Mouse (Mus musculus): ENCODE measurements around the gene Ncl. TPM values are rescaled to one million over a fixed set of nuclear protein-coding genes. Genes with fewer than 3 reads are reported as not detected.

Gene Ncl
- total RNA-seq (2014; rRNA removed) (29.8 and 40.7 TPM in 2 replicates), polyA plus RNA-seq (2015; fragmentation: Nextera tagmentation; extraction: Ambion mirVana) (185 and 209 TPM in 2 replicates)

DNA sequence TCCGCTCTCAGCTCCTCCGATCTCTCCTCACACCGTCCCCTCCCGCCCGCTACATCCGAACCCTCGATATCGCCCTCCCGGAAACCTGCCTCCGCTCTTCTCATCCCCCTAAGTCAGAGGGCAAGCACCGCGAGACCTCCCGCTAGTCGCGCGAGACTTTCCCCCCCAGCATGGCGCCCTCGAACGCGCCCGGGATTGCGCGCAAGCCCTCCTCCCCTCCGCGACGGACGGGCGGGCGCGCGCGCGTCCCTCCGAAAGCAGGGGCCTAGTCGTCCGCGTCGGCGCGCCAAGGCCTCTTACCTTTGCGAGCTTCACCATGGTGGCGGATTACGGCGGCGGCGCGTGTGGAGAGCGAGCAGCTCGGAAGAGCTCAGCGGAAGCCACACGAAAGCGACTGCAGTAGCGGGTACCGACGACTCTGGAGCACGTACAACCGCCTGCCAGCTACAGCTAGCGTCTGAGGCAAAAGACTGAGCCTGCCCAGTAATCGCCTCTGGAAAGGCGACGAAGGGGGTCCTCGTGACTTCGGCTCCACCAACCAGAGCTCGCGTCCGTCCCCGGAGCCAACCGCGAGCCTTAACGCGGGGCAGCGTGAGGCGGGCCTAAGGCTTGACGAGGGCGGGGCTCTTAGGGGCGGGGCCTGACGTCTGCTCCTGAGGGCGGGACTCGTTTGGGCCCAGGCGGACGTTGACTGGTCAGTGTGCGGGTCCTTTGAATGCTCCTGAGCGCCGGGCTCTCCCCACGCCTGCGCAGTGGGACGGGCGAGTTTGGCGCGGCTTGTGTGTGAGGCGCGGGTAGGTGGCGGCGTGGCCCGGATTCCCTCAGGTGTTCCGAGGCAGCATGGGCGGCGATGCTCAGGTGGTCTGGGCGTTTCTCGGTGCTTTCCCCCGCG lies at the start of gene Ncl:
TSS of gene Ncl (minus strand) at position 495 of the 892 bp plus-strand sequence.
- Histone ChIP-seq H3K27ac (ENCODE audit: low read depth, low read length) (peak within 1 kb of the TSS; percentile 100), H3K36me3 (ENCODE audit: insufficient read depth, low read length) (peaks cover 24% of the 10 kb centered on the region), H3K9me3 (ENCODE audit: low read length) (no peaks in the 10 kb centered on the region), H3K4me2 (ENCODE audit: low read depth, low read length, poor library complexity, severe bottlenecking) (peak within 1 kb of the TSS; percentile 76), H3K27me3 (ENCODE audit: insufficient read depth, low read length) (no peaks in the 10 kb centered on the region), H3K4me3 (ENCODE audit: low read depth, low read length) (peak within 1 kb of the TSS; percentile 78), H3K9ac (replicated peaks; ENCODE audit: low read length, poor library complexity, severe bottlenecking) (peak within 1 kb of the TSS; percentile 97), H3K4me1 (ENCODE audit: insufficient read depth, low read length) (peaks cover 4% of the 10 kb centered on the region; the same call in 1 of the 2 replicates)
- DNase-seq (ENCODE audit: low spot score) (peak; percentile 99), ATAC-seq (ENCODE audit: low FRiP score) (peak; percentile 97)
- WGBS, result under 1% methylated on average over 87 of the region's 102 CpGs
- no peak; the same call in 1 of the 2 replicates for TF ChIP-seq CTCF (IDR thresholded peaks at IDR 0.05)

DNA sequence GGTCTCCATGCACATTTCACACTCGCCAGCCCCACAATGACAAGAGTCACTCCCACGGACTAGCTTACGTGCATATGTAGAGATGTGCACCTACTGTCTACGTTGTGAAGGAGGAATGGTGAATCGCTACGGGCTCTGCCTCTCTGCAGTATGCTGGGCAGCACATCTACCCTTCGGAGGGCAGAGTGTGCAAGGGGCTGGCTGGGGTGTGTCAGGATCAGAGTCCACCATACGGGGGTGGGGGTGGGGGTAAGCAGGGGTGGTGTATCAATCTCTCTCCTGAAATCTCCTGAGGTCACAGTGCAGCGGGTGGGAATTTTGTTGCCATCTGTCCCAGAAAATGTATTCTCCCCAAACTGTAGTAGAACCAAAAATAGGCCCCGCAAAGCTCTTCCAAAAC lies 49.3 kb upstream of the Ncl start:
- no peaks in the 10 kb centered on the region for H3K27me3 ChIP-seq (ENCODE audit: insufficient read depth, low read length)
- H3K9ac ChIP-seq (replicated peaks; ENCODE audit: low read length, poor library complexity, severe bottlenecking), result no peak overlapping the region
- 74% methylated on average over 10 of the region's 10 CpGs for WGBS
- H3K4me2 ChIP-seq (ENCODE audit: low read depth, low read length, poor library complexity, severe bottlenecking), result no peak overlapping the region
- no peak for TF ChIP-seq CTCF (IDR thresholded peaks at IDR 0.05)
- no peaks in the 10 kb centered on the region for H3K36me3 ChIP-seq (ENCODE audit: insufficient read depth, low read length)
- no peaks in the 10 kb centered on the region for H3K9me3 ChIP-seq (ENCODE audit: low read length)
- H3K27ac ChIP-seq (ENCODE audit: low read depth, low read length), result no peak overlapping the region
- no peak overlapping the region for H3K4me3 ChIP-seq (ENCODE audit: low read depth, low read length)
- ATAC-seq (ENCODE audit: low FRiP score), result no peak
- no peaks in the 10 kb centered on the region for H3K4me1 ChIP-seq (ENCODE audit: insufficient read depth, low read length)
- DNase-seq (ENCODE audit: low spot score), result no peak

DNA sequence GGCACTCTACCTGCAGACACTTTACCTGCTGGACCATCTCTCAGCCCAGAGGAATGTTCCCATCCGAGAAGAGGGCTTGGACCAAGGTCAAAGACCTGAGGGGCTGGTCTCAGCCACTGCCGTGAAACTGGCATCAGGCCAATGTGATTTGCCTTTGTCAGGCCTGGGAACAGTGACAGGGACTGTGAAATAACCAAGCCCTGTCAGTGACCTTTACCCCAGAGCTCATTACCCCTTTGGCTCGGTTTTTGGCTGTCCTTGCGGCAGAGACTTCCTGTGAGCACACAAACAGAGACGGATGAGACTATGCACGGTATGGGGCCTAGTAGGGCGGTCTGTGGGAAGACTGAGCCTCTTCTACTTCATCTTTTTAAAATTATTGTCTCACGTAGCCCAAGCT lies 47.7 kb upstream of the Ncl start:
- H3K9ac ChIP-seq (replicated peaks; ENCODE audit: low read length, poor library complexity, severe bottlenecking), result no peak overlapping the region
- no peak for TF ChIP-seq CTCF (IDR thresholded peaks at IDR 0.05)
- no peak overlapping the region for H3K4me2 ChIP-seq (ENCODE audit: low read depth, low read length, poor library complexity, severe bottlenecking)
- H3K27ac ChIP-seq (ENCODE audit: low read depth, low read length), result no peak overlapping the region
- H3K4me1 ChIP-seq (ENCODE audit: insufficient read depth, low read length), result no peaks in the 10 kb centered on the region
- H3K36me3 ChIP-seq (ENCODE audit: insufficient read depth, low read length), result no peaks in the 10 kb centered on the region
- DNase-seq (ENCODE audit: low spot score) (no peak), ATAC-seq (ENCODE audit: low FRiP score) (no peak)
- no peaks in the 10 kb centered on the region for H3K9me3 ChIP-seq (ENCODE audit: low read length)
- H3K27me3 ChIP-seq (ENCODE audit: insufficient read depth, low read length), result no peaks in the 10 kb centered on the region
- H3K4me3 ChIP-seq (ENCODE audit: low read depth, low read length), result no peak overlapping the region
- WGBS, result 78% methylated on average over 8 of the region's 8 CpGs

DNA sequence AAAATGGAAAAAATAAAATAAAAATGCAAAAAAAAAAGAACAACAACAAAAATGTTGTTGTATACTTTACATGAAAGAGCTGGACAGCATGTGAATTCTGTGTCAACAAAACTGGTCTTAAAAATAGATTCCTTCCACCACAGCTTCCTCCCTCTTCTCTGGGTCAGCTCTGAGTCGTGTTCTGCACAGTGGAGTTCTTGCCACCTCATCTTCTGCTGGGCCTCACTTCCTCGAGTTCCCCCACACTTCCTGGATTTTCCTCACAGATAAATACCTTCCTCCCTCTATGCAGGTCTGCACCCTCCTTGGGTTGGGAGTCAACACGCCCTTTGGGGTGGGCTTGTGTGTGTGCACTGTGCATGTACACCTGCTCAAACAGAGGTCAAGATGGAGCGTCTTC lies 47.1 kb upstream of the Ncl start:
- no peaks in the 10 kb centered on the region for H3K4me1 ChIP-seq (ENCODE audit: insufficient read depth, low read length)
- no peak overlapping the region for H3K27ac ChIP-seq (ENCODE audit: low read depth, low read length)
- ATAC-seq (ENCODE audit: low FRiP score) (no peak), DNase-seq (ENCODE audit: low spot score) (no peak)
- H3K4me2 ChIP-seq (ENCODE audit: low read depth, low read length, poor library complexity, severe bottlenecking), result no peak overlapping the region
- no peak overlapping the region for H3K9ac ChIP-seq (replicated peaks; ENCODE audit: low read length, poor library complexity, severe bottlenecking)
- H3K9me3 ChIP-seq (ENCODE audit: low read length), result no peaks in the 10 kb centered on the region
- 93% methylated on average over 4 of the region's 4 CpGs for WGBS
- no peak overlapping the region for H3K4me3 ChIP-seq (ENCODE audit: low read depth, low read length)
- no peaks in the 10 kb centered on the region for H3K27me3 ChIP-seq (ENCODE audit: insufficient read depth, low read length)
- no peak for TF ChIP-seq CTCF (IDR thresholded peaks at IDR 0.05)
- no peaks in the 10 kb centered on the region for H3K36me3 ChIP-seq (ENCODE audit: insufficient read depth, low read length)

DNA sequence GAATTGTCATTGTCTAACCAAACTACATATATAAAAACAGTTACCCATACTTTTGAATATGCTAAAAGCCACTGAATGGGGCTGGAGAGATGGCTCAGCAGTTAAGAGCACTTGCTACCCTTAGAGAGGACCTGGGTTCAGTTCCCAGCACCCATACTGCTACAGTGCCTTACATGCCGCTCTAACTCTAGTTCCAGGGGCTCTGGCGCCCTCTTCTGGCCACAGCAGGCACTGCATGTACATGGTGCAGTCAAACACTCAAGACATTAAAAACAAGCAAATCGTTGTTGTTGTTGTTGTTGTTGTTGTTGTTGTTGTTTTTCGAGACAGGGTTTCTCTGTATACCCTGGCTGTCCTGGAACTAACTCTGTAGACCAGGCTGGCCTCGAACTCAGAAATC lies 45.6 kb upstream of the Ncl start:
- H3K27me3 ChIP-seq (ENCODE audit: insufficient read depth, low read length), result no peaks in the 10 kb centered on the region
- 60% methylated on average over 5 of the region's 5 CpGs for WGBS
- no peaks in the 10 kb centered on the region for H3K4me1 ChIP-seq (ENCODE audit: insufficient read depth, low read length)
- H3K4me3 ChIP-seq (ENCODE audit: low read depth, low read length), result no peak overlapping the region
- H3K9ac ChIP-seq (replicated peaks; ENCODE audit: low read length, poor library complexity, severe bottlenecking), result no peak overlapping the region
- peak; percentile 59 for TF ChIP-seq CTCF (IDR thresholded peaks at IDR 0.05)
- no peaks in the 10 kb centered on the region for H3K9me3 ChIP-seq (ENCODE audit: low read length)
- no peak overlapping the region for H3K27ac ChIP-seq (ENCODE audit: low read depth, low read length)
- DNase-seq (ENCODE audit: low spot score), result no peak
- H3K4me2 ChIP-seq (ENCODE audit: low read depth, low read length, poor library complexity, severe bottlenecking), result no peak overlapping the region
- no peak for ATAC-seq (ENCODE audit: low FRiP score)
- H3K36me3 ChIP-seq (ENCODE audit: insufficient read depth, low read length), result no peaks in the 10 kb centered on the region

DNA sequence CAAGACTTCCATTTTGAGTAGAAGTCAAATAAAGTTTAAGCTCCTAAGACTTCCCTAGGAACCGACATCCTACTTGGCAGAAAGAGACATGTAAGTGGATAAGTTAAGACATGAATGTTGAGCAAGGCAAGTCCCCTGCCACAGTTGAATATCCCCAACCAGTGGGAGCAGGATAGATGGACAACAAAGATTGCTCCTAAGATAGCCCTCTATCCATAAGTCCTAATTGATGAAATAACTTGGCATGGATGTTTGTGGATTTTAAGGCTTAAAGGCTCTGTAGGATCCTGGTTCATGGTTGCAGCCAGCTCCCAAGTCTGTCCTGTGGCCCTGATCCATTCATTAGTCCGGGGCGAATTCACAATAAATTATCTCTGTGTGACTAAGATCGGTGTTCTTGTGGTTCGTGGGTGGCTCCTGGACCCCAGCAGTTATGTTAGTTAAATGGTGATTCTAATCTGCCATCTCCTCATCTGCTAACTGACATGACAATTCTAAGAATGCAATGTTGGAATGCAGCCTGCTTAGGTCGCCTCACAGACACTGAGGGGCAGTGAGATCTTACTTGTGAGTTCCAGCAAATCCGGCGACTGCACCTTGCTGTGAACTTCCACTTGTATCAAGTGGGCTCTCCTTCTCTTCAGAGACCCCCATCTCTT lies 41.0 kb upstream of the Ncl start:
- WGBS, result 76% methylated on average over 8 of the region's 8 CpGs
- TF ChIP-seq CTCF (IDR thresholded peaks at IDR 0.05), result no peak
- Histone ChIP-seq H3K36me3 (ENCODE audit: insufficient read depth, low read length) (no peaks in the 10 kb centered on the region), H3K9me3 (ENCODE audit: low read length) (no peaks in the 10 kb centered on the region), H3K4me3 (ENCODE audit: low read depth, low read length) (no peak overlapping the region), H3K27me3 (ENCODE audit: insufficient read depth, low read length) (no peaks in the 10 kb centered on the region), H3K9ac (replicated peaks; ENCODE audit: low read length, poor library complexity, severe bottlenecking) (no peak overlapping the region), H3K4me1 (ENCODE audit: insufficient read depth, low read length) (no peaks in the 10 kb centered on the region), H3K4me2 (ENCODE audit: low read depth, low read length, poor library complexity, severe bottlenecking) (no peak overlapping the region), H3K27ac (ENCODE audit: low read depth, low read length) (no peak overlapping the region)
- no peak for ATAC-seq (ENCODE audit: low FRiP score)
- no peak for DNase-seq (ENCODE audit: low spot score)
